Mouse (Mus musculus) hindbrain, embryonic 16.5 days (tissue): Measurements from ENCODE around the gene Rab5if. TPM values are rescaled to one million over a fixed set of nuclear protein-coding genes. Genes with fewer than 3 reads are reported as not detected.
"Not testable (repeated sequence)": the region's sequence is repeated elsewhere in the genome, so short reads cannot be mapped to it uniquely, and the experiment has no call there.

ENCODE experiments used
- ATAC-seq: fragments of 200-750 bp; cut with Nextera tagmentation; 2 replicates; pipeline ENCODE4 v1.8.0; 2017; ENCODE audit warnings: moderate TSS enrichment, moderate library complexity
- H3K27ac ChIP-seq: fragments of 300-500 bp; sonication (generic); 2 replicates; pipeline ENCODE4 v1.5.1; 2014; ENCODE audit warnings: low read depth, mild to moderate bottlenecking, control low read depth, low read length, moderate library complexity
- H3K27me3 ChIP-seq: fragments of 300-500 bp; sonication (generic); replicated peaks from 2 replicates; pipeline ENCODE4 v1.6.1; 2014; ENCODE audit warnings: low read length; ENCODE audit not compliant: control insufficient read depth, insufficient read depth
- H3K36me3 ChIP-seq: fragments of 300-500 bp; sonication (generic); 2 replicates; pipeline ENCODE4 v1.6.1; 2014; ENCODE audit warnings: mild to moderate bottlenecking, low read length, moderate library complexity, mixed read lengths; ENCODE audit not compliant: control insufficient read depth, insufficient read depth
- H3K4me1 ChIP-seq: fragments of 300-500 bp; sonication (generic); 2 replicates; pipeline ENCODE4 v1.6.1; 2014; ENCODE audit warnings: low read depth, low read length; ENCODE audit not compliant: control insufficient read depth, insufficient read depth
- H3K4me2 ChIP-seq: fragments of 300-500 bp; sonication (generic); 2 replicates; pipeline ENCODE4 v1.6.1; 2014; ENCODE audit warnings: mild to moderate bottlenecking, low read length, control low read depth, moderate library complexity
- H3K4me3 ChIP-seq: fragments of 300-500 bp; sonication (generic); 2 replicates; pipeline ENCODE4 v1.5.1; 2014; ENCODE audit warnings: mild to moderate bottlenecking, low read length, control low read depth, moderate library complexity
- H3K9ac ChIP-seq: fragments of 300-500 bp; sonication (generic); 2 replicates; pipeline ENCODE4 v1.6.1; 2014; ENCODE audit warnings: low read depth, mild to moderate bottlenecking, control low read depth, low read length, moderate library complexity
- H3K9me3 ChIP-seq: fragments of 300-500 bp; sonication (generic); 2 replicates; pipeline ENCODE4 v1.6.1; 2014; ENCODE audit warnings: mild to moderate bottlenecking, low read length, moderate library complexity; ENCODE audit not compliant: control insufficient read depth
- WGBS: fragments of 180-500 bp; shearing (Covaris S2); extraction: QIAGEN DNeasy Blood & Tissue Kit; methylation state at CpG from one replicate; pipeline ENCODE4 v1.1.7; 2014; 5-methylcytosine and 5-hydroxymethylcytosine counted together
- polyA plus RNA-seq: library from polyadenylated mRNA; unstranded; fragments of >200 nt; fragmentation: Nextera tagmentation; extraction: Ambion mirVana; gene quantifications from 2 replicates; pipeline ENCODE4 v1.2.1, GENCODE M21; 2015

Gene Rab5if
- polyA plus RNA-seq, 1 experiment from 2014 or later, result 151 TPM

DNA sequence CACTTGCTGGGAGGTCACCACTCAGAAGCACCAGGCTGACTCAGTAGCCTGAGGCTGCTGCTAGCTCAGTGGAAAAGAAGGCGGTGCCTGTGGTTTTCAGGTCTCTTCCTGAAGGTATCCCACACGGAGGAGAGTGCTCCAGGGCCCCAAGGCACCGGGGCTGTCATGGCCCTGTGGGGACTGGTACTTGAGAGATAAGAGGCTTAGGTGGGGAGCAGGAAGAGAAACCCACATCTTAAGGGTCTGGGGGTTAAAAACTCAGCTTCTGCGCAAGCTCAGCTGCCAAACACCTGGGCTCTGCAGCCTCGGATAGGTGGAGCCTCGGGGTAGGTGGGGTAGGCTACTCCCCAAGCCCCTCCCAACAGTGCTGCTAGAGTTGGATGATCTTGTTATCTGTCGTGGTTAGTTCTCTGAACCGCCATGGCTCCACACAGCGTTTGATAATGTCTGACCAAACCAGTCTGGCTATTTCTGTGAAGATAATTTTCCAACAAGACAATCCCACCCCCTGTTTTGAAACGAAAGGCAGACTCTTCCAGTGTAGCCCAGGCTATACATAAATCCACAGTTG lies 19.6 kb downstream of the Rab5if start:
- Histone ChIP-seq H3K4me1 (no peaks in the 10 kb centered on the region), H3K9me3 (no peaks in the 10 kb centered on the region), H3K4me2 (no peak overlapping the region), H3K27ac (no peak overlapping the region), H3K4me3 (no peak overlapping the region), H3K36me3 (no peaks in the 10 kb centered on the region), H3K27me3 (no peaks in the 10 kb centered on the region), H3K9ac (no peak overlapping the region)
- ATAC-seq, result no peak
- 50% methylated on average over 10 of the region's 10 CpGs for WGBS

DNA sequence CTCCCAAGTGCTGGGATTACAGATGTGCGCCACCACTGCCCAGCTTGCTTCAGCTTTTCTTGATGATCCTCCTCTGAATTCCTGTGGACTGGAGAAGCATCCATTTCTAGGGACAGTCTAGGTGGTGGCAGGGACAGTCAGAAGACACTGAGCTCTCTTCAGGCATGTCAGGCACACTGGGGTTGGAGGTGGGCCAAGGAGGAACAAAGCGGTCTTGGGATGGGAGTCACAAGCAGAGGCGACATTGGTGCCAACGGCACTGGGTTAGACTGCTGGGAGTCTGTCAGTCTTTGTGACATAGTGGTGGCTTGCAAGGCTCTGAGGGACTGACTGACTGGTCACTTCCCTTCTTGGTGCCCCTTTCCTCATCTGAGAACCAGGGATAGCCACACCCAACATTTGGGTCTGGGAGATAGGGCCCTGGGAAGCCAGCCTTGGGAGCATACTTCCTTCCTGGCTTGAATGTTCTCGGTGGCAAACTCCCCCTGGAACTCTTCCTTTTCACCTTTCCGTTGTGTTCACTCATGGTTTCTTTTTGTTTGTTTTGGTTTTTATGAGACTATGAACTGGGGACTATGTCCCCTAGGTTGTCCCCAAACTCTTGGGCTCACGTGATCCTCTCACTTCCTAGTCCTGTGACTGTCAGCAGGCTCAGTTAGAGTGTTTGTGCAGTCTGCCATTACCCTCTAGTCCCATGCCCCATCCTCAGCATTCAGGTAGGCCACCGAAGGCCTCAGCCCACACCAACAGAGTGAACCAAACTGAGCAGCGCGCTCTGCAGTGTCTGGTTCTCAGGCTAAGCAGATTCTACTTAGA lies 21.7 kb downstream of the Rab5if start:
- no peaks in the 10 kb centered on the region for H3K4me1 ChIP-seq
- WGBS, result 82% methylated on average over 10 of the region's 10 CpGs
- no peak overlapping the region for H3K4me3 ChIP-seq
- no peaks in the 10 kb centered on the region for H3K36me3 ChIP-seq
- no peak for ATAC-seq
- no peak overlapping the region for H3K27ac ChIP-seq
- no peaks in the 10 kb centered on the region for H3K9me3 ChIP-seq
- H3K27me3 ChIP-seq, result no peaks in the 10 kb centered on the region
- no peak overlapping the region for H3K9ac ChIP-seq
- H3K4me2 ChIP-seq, result no peak overlapping the region

DNA sequence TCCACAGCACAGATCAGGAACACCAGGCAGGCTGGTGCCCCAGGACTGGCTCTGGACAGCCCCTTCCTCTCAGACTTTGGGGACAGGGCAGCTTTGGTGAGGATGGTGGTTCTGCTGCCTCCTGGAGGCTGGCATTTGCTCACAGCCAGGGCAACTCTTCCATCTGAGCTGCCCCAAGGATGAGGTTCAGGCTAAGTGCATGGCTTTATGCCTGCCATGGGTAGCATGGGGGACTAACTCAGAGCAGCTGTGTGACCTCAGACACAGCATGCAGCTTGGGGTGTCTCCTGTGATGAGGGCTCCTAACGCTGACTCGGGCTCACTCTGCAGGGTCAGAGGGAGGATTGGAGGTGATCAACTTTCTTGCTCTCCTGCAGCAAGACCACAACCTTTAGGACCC lies 22.7 kb downstream of the Rab5if start:
- ATAC-seq, H3K27ac ChIP-seq, H3K4me3 ChIP-seq, H3K36me3 ChIP-seq, H3K4me2 ChIP-seq, H3K4me1 ChIP-seq, H3K9ac ChIP-seq, H3K27me3 ChIP-seq, H3K9me3 ChIP-seq: not testable (repeated sequence)
- WGBS, result 65% methylated on average over 2 of the region's 2 CpGs

DNA sequence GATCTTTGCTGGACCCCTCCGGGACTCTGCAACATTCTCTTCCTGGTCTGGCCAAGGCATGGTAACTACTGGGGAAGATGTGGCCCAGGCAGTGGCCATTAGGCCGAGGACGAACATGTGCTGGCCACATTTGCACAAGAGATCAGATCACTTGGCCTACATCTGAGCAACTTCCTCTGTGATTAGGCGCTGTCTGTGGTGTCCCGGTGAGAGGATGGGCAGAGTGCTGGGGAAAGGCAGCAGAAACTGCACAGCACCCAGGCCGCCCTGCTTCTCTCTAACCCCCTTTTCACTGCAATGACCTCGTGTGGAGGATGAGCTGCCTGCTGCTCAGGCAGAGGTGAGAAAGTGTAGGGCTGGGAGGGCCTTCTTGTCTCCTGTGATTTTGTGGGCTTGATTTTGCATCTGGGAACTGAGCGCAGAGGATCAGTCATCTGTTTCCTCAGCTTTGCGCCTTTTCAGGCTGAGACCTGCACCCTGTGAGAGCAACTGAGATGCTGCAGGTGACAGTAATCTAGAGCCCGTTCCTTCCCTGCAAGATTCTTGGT lies 23.2 kb downstream of the Rab5if start:
- Histone ChIP-seq H3K4me2 (no peak overlapping the region), H3K4me3 (no peak overlapping the region), H3K9ac (no peak overlapping the region), H3K9me3 (no peaks in the 10 kb centered on the region), H3K27me3 (no peaks in the 10 kb centered on the region), H3K4me1 (no peaks in the 10 kb centered on the region), H3K27ac (no peak overlapping the region), H3K36me3 (no peaks in the 10 kb centered on the region)
- ATAC-seq, result no peak
- WGBS, result 80% methylated on average over 10 of the region's 10 CpGs

DNA sequence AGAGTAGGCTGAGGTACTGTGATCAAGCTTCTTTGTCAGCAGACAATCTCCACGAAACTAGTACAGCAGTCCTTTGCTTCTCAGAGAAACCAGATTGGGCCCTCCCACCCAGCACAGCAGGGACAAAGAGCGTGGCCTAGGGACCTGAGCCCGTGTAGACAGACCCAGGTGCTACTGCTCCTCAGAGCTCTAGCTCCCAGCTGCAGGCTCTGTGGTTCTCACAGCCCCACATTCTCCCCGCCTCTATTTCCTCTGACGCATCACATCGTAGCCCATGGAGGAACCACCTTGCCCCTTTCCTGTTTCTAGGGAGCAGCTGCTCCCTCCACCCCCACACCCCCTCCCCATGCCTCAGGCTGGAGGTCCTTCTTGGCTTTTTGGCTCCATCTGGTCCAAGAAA lies 24.1 kb downstream of the Rab5if start, which contains the start of gene Sla2:
Sla2 (minus strand) TSS at position 176 of the 400 bp plus-strand sequence.
- H3K27ac ChIP-seq, result no peak within 1 kb of the TSS
- WGBS, result 74% methylated on average over 6 of the region's 6 CpGs
- H3K4me2 ChIP-seq, result no peak within 1 kb of the TSS
- H3K36me3 ChIP-seq, result no peaks in the 10 kb centered on the region
- no peak within 1 kb of the TSS for H3K9ac ChIP-seq
- no peak for ATAC-seq
- H3K4me1 ChIP-seq, result peaks cover under 1% of the 10 kb centered on the region
- no peak within 1 kb of the TSS for H3K4me3 ChIP-seq
- H3K27me3 ChIP-seq, result no peaks in the 10 kb centered on the region
- H3K9me3 ChIP-seq, result no peaks in the 10 kb centered on the region

DNA sequence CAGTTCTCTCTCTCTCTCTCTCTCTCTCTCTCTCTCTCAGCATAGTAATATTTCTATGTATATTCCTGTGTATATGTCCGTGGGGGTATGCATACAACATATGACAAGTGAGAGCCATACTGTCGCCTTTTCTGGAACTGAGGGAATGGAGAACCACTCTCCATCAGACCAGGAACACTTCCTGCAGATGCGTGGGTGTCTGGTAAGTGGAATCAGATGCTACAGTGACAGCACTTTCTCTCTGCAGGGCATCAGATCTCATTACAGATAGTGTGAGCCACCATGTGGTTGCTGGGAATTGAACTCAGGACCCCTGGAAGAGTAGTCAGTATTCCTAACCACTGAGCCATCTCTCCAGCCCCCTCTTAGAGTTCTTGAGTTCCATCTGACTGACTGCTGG lies 25.6 kb downstream of the Rab5if start:
- Histone ChIP-seq H3K27me3 (no peaks in the 10 kb centered on the region), H3K27ac (no peak overlapping the region), H3K9me3 (no peaks in the 10 kb centered on the region), H3K9ac (no peak overlapping the region), H3K4me3 (no peak overlapping the region), H3K36me3 (no peaks in the 10 kb centered on the region), H3K4me2 (no peak overlapping the region), H3K4me1 (peaks cover 6% of the 10 kb centered on the region)
- no peak for ATAC-seq
- WGBS, result 71% methylated on average over 3 of the region's 3 CpGs

DNA sequence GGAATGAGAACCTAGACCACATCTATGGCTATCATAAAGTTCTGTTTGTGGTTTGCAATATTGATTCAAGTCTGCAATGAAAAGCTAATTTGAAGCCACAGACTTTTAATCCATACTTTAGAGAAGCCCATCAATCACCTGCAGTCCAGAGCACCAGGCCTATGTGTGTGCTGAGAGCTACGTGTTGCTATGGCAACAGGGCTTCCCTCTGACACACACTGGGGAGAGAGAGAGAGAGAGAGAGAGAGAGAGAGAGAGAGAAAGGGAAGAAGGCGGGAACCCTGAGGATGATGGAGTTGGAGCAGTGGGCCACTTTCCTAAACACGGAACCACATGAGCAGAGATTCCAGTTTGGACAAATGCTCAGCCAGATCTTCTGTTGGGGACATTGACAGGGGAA lies 29.3 kb downstream of the Rab5if start:
- Histone ChIP-seq H3K9ac (no peak overlapping the region), H3K4me2 (no peak overlapping the region), H3K36me3 (no peaks in the 10 kb centered on the region), H3K4me1 (peaks cover 6% of the 10 kb centered on the region), H3K4me3 (no peak overlapping the region), H3K9me3 (no peaks in the 10 kb centered on the region), H3K27ac (no peak overlapping the region), H3K27me3 (no peaks in the 10 kb centered on the region)
- WGBS, result 18% methylated on average over 3 of the region's 3 CpGs
- ATAC-seq, result peak; percentile 85

DNA sequence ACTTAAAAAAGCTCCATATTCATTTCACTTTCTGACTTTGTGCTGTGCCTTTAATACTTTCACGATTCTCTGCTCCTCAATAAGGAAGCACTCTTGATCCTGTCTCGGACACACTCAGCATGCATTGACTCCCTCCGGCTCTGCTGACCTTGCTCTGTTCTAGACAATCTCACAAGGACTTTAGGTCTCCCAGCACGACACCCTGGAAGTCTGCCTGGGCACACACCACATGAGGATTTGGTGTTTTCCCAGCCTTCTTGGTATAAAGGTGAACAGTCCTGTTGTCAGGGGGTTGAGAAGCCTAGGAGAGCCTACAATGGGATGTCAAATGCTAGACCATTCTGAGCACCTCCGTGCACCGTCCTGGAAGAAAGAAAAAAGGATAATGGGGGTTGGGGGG lies 29.9 kb downstream of the Rab5if start:
- 64% methylated on average over 6 of the region's 6 CpGs for WGBS
- no peak for ATAC-seq

DNA sequence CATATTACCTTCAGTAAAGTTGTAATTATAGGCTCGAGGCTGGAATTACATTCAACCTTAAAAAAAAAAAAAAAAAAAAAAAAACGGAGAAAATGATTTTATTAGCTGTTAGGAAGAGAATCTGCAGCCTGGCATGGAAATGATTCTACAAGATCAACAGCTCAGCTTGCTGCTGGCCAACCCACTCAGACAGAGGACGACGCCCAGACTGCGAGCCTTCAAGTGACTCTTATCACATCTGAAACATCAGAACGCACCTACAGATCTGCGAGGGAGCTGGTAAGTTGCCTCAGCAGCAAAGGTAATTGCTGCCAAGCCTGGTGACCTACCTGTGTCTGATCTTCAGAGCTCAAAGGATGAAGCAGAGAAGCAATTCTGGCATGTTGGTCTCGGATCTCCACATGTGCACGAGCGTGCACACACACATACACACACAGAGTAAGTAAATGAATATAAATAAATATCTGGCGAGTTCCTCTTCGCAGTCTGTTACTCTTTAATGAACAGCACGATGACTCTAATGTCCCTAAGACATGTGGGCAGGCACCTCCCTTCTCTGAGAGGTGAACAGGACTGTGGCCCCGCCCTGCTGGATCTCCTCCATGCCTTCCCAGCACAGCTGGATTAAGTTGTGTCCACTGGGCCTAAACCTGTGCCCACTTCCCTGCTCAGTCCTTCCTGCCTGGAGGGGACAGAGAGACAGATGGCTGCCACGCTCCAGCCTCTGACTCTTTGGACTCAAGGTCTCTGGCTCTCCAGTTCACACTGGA lies 31.8 kb downstream of the Rab5if start:
- Histone ChIP-seq H3K9ac (no peak overlapping the region), H3K36me3 (no peaks in the 10 kb centered on the region), H3K4me3 (no peak overlapping the region), H3K27me3 (no peaks in the 10 kb centered on the region), H3K4me2 (no peak overlapping the region), H3K9me3 (no peaks in the 10 kb centered on the region), H3K4me1 (peaks cover 6% of the 10 kb centered on the region), H3K27ac (no peak overlapping the region)
- WGBS, result 84% methylated on average over 15 of the region's 15 CpGs
- no peak for ATAC-seq

More for the DNA sequence above, 29.9 kb downstream of the Rab5if start:
- Histone ChIP-seq H3K27ac (no peak overlapping the region), H3K4me2 (no peak overlapping the region), H3K4me3 (no peak overlapping the region), H3K36me3 (no peaks in the 10 kb centered on the region), H3K4me1 (peaks cover 6% of the 10 kb centered on the region), H3K9me3 (no peaks in the 10 kb centered on the region), H3K9ac (no peak overlapping the region), H3K27me3 (no peaks in the 10 kb centered on the region)
